Mouse (Mus musculus) gastrocnemius, postnatal 25 days (tissue): ENCODE measurements around the gene Guca1b. TPM values are rescaled to one million over a fixed set of nuclear protein-coding genes. Genes with fewer than 3 reads are reported as not detected.
A peak's percentile ranks its signal among the peaks of the same experiment; 100 is the strongest.
"Not testable (repeated sequence)": the region's sequence is repeated elsewhere in the genome, so short reads cannot be mapped to it uniquely, and the experiment has no call there.

Experiments used
- DNase-seq: peaks from one replicate; pipeline ENCODE4 v3.0.0; 2022
- total RNA-seq, 2 experiments: library from RNA; stranded (reverse); gene quantifications; 1 replicate in 1 of 2; 2 replicates in 1 of 2; pipeline ENCODE4 v1.2.3; 2021

The Guca1b gene
- total RNA-seq, 2 experiments from 2014 or later, result 0.32 to 0.43 TPM

DNA sequence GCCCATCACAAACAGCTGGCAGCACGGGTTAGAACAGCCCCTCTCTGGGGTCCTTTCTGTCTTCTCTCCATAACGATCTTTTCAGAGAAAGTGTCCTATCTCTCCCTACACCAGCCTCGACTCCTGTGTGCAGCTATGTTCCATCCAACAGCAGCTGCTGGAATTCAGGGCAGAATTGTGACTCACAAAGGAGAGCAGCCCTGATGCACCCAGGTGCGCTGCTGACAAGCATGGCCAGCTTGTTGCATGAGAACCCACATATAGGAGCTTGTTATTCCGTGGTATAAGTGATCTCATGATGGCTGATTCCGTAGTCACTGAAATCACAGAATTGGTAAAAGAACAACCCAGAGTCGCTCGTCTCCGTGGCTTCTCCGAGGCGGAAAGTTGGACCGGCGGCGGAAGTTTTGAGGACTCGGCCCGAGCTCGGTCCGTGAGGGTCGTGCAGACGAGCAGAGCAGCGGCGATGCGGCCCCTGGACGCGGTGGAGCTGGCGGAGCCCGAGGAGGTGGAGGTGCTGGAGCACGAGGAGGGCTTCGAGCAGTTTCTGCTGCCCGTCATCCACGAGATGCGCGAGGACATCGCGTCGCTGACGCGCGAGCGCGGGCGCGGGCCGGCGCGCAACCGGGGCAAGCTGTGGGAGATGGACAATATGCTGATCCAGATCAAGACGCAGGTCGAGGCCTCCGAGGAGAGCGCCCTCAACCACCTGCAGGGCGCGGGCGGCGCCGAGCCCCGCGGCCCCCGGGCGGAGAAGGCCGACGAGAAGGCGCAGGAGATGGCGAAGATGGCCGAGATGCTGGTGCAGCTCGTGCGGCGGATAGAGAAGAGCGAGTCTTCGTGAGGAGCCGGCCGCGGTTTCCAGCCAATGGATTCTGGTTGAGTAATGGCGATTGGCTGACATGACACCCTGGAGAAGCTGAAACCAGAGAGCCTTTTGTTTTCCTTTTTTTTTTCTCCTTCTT lies 25.0 kb downstream of the Guca1b start:
- DNase-seq, result not testable (repeated sequence)

GRCm38 (mm10) chr17:47420195-47420594 lies 35.0 kb downstream of the Guca1b start:
- DNase-seq, result no peak

DNA sequence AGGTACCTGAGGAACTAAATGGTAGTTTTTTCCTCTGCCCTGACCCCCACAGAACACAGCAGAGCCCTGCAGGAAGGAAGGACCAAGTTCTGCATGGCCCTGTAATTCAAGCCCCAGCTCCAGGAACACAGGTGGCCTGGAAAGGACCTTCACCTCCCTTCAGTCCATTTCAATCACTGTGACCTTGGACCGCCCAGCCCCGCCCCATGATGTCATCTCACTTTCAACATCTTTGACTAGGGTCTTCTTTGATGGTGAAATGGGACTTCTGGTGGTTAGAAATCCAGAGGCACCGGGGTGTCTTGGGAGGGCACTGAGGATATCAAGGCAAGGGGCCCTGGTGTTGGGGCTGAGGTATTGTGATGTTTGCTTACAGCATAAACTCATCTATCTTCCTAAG lies 36.4 kb downstream of the Guca1b start:
- DNase-seq, result no peak

- not testable (repeated sequence) for DNase-seq
Observed at GRCm38 (mm10) chr17:47422616-47423015, 37.4 kb downstream of the Guca1b start.

DNA sequence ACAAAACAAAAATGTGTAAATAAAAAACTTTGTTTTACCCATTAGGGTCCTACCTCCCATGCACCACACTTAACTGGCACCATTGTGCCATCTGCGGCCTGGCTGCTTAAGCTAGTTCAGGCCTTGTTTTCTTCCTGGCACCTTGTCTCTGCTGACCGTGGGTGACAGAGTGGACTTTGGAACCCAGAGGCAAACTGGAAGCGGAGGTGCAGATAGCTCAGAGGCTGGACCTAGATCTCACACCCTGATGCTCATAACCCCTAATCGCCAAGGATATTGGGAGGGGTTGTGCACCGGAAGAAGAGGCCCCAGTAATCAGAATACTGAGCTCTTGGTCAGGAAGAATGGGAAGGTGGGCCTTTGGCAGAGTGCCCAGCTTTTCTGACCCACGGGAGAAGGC lies 39.0 kb downstream of the Guca1b start:
- DNase-seq, result no peak

DNA sequence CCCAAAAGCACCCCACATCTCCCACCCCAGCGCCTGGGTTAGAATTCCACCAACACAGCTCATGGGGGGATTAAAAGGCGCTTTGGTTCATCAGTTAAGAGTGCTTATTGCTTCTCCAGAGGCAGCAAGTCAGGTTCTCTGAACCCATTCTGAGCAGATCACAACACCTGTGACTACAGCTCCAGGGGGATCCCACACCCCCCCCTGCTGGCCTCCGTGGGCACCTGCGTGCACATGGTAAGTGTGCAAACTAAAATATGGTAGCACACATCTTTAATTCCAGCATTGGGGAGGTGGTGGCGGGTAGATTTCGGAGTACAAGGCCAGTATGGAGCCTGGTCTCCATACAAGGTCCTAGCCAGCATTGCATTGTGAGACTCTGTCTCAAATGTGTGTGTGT lies 42.1 kb downstream of the Guca1b start:
- no peak for DNase-seq

DNA sequence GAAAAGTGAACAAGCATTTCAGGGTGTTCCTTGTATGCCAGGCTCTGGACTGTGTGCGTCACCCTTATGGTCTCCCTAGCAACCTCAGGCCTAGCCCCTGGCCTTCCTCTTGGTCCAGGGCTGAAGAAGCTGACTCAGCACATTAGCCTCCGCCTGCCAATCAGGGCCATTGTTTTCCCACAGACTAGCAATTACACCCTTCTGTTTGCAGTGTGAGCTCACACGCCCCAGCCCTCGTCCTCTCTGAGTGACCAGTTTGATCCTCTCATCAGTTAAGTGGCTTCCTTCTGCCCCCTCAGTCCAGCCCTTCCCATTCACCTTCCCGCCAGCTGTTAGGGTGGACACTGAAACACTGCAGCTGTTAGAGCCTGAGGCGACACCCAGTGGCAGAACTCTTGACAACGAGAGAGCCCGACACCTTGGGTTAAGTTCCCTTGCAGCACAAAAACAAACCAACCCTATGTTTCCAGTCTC lies 43.7 kb downstream of the Guca1b start:
- no peak for DNase-seq

GRCm38 (mm10) chr17:47430815-47431214 lies 45.6 kb downstream of the Guca1b start:
- no peak for DNase-seq

DNA sequence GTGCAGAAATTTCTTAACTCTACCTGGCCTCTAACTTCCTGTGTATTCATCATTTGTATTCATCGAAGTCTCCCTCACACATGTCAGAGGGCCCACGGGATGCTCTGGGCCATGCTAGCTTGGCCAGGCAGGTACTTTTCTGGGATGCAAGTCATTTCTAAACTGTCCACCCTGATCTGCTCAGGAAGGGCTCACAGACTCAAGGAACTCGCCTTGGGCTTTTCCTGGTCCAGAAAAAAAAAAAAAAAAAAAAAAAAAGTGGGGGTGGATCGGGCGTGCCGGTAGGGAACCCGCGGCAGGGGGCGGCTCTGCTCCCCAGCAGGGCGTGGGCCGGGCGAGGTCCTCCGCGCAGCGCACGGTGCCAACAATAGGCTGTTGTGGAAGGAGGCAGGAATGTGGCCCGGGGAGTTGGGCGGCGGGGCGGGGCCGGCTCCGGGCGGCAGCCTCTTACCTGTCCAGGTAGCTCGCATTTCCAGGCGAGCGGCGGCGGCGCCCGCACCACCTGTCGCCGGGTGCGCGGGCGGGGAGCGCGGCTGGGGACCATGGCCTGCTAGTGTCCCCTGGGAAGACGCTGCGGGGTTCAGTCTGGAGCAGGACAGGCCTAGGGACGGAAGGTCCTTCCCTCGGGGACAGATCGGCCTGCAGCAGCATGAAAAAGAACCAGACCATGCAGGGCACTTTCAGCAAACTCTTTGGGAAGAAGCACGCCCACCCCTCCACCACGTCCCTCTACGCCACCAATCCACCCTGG lies 51.1 kb downstream of the Guca1b start, which contains the start of gene AI661453:
Gene AI661453 (plus strand): TSS at position 460 of the 751 bp plus-strand sequence.
- peak; percentile 17 for DNase-seq

DNA sequence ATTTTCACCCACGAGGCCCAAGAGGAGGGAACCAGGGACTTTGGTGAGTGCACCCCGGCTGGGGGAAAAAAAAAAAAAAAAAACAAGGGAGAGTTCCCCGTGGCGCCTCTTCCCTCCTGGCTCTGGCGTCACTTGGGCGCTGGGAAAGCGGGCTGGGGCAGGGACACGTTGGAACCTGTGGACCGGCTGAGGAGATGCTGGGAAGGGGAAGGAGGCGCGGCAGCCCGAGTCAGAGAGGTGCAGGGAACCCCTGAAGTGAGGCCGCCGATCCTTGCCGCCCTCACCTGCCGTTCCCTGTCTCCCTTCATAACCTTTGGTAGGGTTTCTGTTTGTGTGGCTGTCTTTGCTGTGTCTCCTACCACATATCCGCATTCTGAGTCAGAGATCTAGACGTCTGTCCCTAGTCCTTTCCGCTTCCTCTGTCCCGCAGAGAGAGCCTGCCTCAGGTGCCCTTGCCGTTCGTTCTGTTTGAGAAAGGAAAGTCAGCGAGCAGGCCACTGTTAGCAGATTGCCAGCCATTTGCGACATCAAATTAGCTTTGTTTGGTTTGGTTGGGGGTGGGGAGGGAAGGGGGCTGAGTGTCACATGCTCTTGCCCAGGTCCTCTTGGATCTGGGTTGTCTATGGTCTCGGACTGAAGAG lies 51.8 kb downstream of the Guca1b start, which contains the start of gene 1700001C19Rik:
Gene 1700001C19Rik (minus strand): TSS at position 470 of the 641 bp plus-strand sequence.
- DNase-seq, result no peak

GRCm38 (mm10) chr17:47438611-47439010 lies 53.4 kb downstream of the Guca1b start:
- no peak for DNase-seq

DNA sequence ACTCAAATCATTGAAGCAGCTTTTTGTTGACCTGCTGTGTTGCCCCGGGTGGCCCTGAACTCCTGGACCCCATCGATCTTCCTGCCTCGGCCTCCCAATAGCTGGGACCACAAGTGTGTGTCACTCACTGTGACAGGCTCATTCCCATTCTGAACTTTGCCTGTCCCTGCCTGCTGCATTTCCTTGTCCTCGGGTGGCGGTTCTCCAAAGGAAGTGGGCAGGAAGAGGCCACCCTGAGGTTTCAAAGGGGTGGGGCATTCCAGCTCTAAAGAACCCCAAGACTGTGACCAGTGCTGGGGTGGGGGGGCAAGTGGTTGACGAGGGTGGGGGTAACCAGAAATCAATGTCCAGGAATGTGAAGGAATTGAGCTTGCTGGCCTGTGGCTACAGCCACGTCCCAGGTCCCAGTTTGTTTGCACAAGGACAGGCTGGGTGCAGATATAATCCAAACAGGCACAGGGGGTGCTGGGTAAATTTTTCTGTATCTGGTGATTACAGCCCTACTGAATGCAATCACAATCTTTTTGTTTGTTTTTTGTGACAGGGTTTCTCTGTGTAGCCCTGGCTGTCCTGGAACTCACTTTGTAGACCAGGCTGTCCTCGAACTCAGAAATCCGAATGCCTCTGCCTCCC lies 54.3 kb downstream of the Guca1b start:
- no peak for DNase-seq

- DNase-seq, result no peak
Observed at GRCm38 (mm10) chr17:47440359-47440890, 55.2 kb downstream of the Guca1b start.

DNA sequence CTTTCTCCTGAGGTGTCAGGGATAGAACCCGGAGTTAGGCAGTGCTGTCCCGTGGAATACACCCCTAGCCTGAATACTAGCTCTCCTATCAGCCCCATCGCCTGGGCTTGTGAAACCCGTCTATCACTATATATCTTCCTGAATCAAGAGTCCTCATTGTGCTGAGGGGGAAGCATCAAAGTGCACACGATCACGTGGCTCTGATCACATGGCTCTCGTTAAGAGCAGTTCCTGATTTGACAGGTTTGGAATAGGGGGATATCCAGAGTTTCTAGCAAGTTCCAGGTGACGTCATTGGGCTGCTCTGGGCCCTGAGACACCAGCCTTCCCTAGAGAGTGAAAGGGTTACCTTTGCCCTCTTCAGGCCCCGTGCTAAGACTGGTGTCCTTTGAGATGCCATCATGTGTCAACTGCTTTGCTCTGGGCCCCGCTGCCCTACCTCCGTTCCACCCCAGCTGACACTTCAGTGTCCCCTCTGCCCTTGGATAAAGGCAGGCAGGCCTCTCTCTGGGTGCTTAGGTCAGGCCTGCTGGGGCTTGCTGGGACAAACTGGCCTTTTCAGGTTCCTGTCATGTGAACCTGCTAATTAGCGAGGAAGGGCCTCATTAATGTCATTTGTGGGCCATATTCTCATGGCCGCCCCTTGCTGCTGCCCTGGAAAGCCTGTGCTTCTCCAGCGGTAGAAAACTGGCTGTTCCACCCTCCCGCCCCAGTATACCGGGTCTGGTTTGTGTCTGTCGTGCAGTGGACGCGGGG lies 56.3 kb downstream of the Guca1b start:
- no peak for DNase-seq

GRCm38 (mm10) chr17:47442271-47442670 lies 57.1 kb downstream of the Guca1b start:
- DNase-seq, result no peak

Other genes with a start within 250 kb of the Guca1b start
- gene Mrps10, start 16.5 kb upstream of the Guca1b start, total RNA-seq, result 10 to 100 TPM; 31.9 to 33.5 TPM
- gene Guca1a, start 15.2 kb downstream of the Guca1b start, total RNA-seq, result under 1 TPM in 1 of 2 experiments, not detected in 1; 0.43 TPM
- gene AI661453, start 51.2 kb downstream of the Guca1b start, total RNA-seq, result under 1 TPM; 0.49 to 0.59 TPM
- gene 1700001C19Rik, start 52.0 kb downstream of the Guca1b start, total RNA-seq, result not detected
- gene Taf8, start 116.9 kb downstream of the Guca1b start, total RNA-seq, result 10 to 100 TPM in 1 of 2 experiments, 1 to 10 TPM in 1; 9.6 to 10.0 TPM
- 10 to 100 TPM; 31.4 to 44.8 TPM for gene Ccnd3, start 119.7 kb downstream of the Guca1b start, total RNA-seq
- 10 to 100 TPM; 12.1 to 13.8 TPM for gene Bysl, start 226.1 kb downstream of the Guca1b start, total RNA-seq
- gene Med20, start 226.2 kb downstream of the Guca1b start, total RNA-seq, result 10 to 100 TPM; 16.0 to 16.2 TPM
- 1 to 10 TPM; 2.3 to 2.5 TPM for gene Gm20517, start 226.2 kb downstream of the Guca1b start, total RNA-seq
- gene Usp49, start 245.3 kb downstream of the Guca1b start, total RNA-seq, result 1 to 10 TPM; 2.2 to 2.8 TPM